Mouse (Mus musculus): ENCODE data around the gene Metap1d.

Gene Metap1d

GRCm38 (mm10) chr2:71474345-71474744, 21.3 kb downstream of the Metap1d start:
- no peak for DNase-seq (ENCODE audit: extremely low read depth, low read depth, low spot score)

- no peak for DNase-seq (ENCODE audit: extremely low read depth, low read depth, low spot score)
Observed at GRCm38 (mm10) chr2:71475311-71475710, 22.2 kb downstream of the Metap1d start.

- DNase-seq (ENCODE audit: extremely low read depth, low read depth, low spot score) = no peak
Observed at GRCm38 (mm10) chr2:71475760-71476159, 22.7 kb downstream of the Metap1d start.

GRCm38 (mm10) chr2:71477787-71478186, 24.7 kb downstream of the Metap1d start:
- DNase-seq (ENCODE audit: extremely low read depth, low read depth, low spot score) = no peak

GRCm38 (mm10) chr2:71479917-71480316, 26.8 kb downstream of the Metap1d start:
- DNase-seq (ENCODE audit: extremely low read depth, low read depth, low spot score) = no peak

GRCm38 (mm10) chr2:71481825-71482224, 28.7 kb downstream of the Metap1d start:
- no peak for DNase-seq (ENCODE audit: extremely low read depth, low read depth, low spot score)

GRCm38 (mm10) chr2:71483046-71483716, 30.1 kb downstream of the Metap1d start:
- no peak for DNase-seq (ENCODE audit: extremely low read depth, low read depth, low spot score)

GRCm38 (mm10) chr2:71483717-71484066, 30.6 kb downstream of the Metap1d start:
- DNase-seq (ENCODE audit: extremely low read depth, low read depth, low spot score) = no peak

GRCm38 (mm10) chr2:71491295-71491694, 38.2 kb downstream of the Metap1d start:
- DNase-seq (ENCODE audit: extremely low read depth, low read depth, low spot score) = no peak

GRCm38 (mm10) chr2:71493161-71493683, 40.1 kb downstream of the Metap1d start:
- DNase-seq (ENCODE audit: extremely low read depth, low read depth, low spot score) = no peak

GRCm38 (mm10) chr2:71494503-71494902, 41.4 kb downstream of the Metap1d start:
- DNase-seq (ENCODE audit: extremely low read depth, low read depth, low spot score) = no peak

GRCm38 (mm10) chr2:71494971-71495370, 41.9 kb downstream of the Metap1d start:
- DNase-seq (ENCODE audit: extremely low read depth, low read depth, low spot score) = no peak

GRCm38 (mm10) chr2:71497175-71497574, 44.1 kb downstream of the Metap1d start:
- no peak for DNase-seq (ENCODE audit: extremely low read depth, low read depth, low spot score)

- peak; percentile 71 for DNase-seq (ENCODE audit: extremely low read depth, low read depth, low spot score)
Observed at GRCm38 (mm10) chr2:71499276-71500230, 46.5 kb downstream of the Metap1d start.

- DNase-seq (ENCODE audit: extremely low read depth, low read depth, low spot score) = no peak
Observed at GRCm38 (mm10) chr2:71504852-71505251, 51.8 kb downstream of the Metap1d start.

- DNase-seq (ENCODE audit: extremely low read depth, low read depth, low spot score) = no peak
Observed at GRCm38 (mm10) chr2:71511209-71511608, 58.1 kb downstream of the Metap1d start.

- DNase-seq (ENCODE audit: extremely low read depth, low read depth, low spot score) = no peak
Observed at GRCm38 (mm10) chr2:71512326-71512725, 59.2 kb downstream of the Metap1d start.

GRCm38 (mm10) chr2:71516995-71517394, 63.9 kb downstream of the Metap1d start:
- no peak for DNase-seq (ENCODE audit: extremely low read depth, low read depth, low spot score)

- DNase-seq (ENCODE audit: extremely low read depth, low read depth, low spot score) = no peak
Observed at GRCm38 (mm10) chr2:71517466-71518099, 64.5 kb downstream of the Metap1d start.

GRCm38 (mm10) chr2:71522871-71523270, 69.8 kb downstream of the Metap1d start:
- no peak for DNase-seq (ENCODE audit: extremely low read depth, low read depth, low spot score)

- no peak for DNase-seq (ENCODE audit: extremely low read depth, low read depth, low spot score)
Observed at GRCm38 (mm10) chr2:71523431-71523830, 70.4 kb downstream of the Metap1d start.

Measured in fat pad, adult 2 months (tissue).